Mouse (Mus musculus) kidney, postnatal 4 days (tissue): ENCODE data around the gene Guf1.

ENCODE experiments used
- DNase-seq, 2 experiments: peaks; one replicate each; pipeline ENCODE4 v3.0.0; 2021; ENCODE audit warnings: mixed read lengths in 2 of 2

Guf1 gene

DNA sequence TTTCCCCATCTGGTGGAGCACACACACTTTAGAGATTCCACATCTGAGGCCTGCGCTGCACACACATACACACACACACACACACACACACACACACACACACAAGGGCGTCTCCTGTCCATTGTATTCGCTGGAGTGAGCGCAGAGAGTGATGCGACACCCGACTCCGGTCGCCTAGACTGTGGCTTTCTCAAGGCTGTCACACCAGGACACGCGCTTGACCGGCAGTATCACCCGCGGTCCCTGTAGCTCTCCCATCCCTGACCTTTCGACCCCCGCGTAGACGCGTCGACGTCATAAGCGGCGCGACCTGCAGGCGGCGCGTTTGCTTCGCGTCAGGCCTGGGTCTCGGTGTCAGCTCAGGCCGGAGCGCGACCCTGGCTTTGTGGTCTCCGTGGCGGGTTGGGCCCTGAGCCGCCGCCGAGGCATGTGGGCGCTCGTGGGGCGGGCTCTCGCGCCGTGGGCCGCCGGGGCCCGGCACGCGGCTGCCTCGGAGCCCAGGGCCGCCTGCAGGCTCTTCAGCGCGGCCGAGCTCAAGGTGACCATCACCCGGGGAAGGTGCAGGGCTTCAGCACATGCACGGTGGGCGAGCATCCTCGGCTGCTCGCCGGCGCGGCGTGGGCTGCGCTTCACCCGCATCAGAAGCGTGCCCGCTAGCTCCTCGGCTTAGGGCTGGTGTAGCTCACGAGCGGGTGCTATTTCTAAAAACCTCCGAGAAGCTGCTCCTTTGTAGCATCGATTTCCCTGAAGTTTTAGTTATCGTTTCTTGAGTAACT, at the start of gene Guf1:
TSS of gene Guf1 (plus strand) at position 296 of the 776 bp plus-strand sequence.
- peak; percentile 96 to 97 for DNase-seq

- DNase-seq, result no peak
Observed at GRCm38 (mm10) chr5:69507045-69507444, 49.7 kb upstream of the Guf1 start.

DNA sequence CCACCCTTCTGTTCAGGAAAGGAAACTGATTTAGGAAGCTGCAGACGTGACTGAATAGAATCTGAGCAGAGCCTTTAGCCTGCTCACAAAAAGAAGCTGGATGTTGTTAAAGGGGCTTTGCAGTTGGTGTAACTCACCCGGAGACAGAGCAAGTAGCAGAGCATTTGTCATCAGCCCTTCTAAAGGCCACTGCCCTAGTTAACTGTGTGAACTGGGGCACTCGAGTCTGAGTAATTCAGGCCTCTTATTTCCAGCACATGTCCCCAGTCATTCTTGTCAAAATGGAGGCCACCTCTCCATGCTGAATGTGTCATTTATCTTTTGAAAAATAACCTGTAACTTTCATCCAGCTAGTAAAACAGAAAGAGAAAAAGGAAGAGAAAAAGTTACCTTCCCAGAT, 45.1 kb upstream of the Guf1 start:
- DNase-seq, result no peak

DNA sequence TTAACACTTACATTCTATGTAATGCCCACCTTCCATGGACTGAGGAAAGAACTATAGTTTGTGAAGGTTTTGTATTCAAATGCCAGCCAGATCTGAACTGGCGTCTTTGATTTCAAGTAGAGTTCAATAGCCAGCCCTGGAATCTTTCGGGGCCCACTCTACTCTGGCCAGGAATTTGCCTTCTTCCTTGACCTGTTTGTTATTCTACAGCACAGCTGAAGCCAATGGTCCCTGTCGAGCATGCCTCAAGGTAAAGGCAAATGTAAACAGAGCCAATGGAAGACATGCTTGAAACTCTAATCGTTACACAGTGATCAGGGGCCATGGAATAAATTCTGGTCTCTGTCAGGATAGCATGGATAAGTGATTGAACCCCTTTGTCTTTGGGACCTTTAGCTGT, 44.5 kb upstream of the Guf1 start:
- no peak for DNase-seq

GRCm38 (mm10) chr5:69520661-69521278, 36.0 kb upstream of the Guf1 start:
- peak; percentile 68 to 69 for DNase-seq

DNA sequence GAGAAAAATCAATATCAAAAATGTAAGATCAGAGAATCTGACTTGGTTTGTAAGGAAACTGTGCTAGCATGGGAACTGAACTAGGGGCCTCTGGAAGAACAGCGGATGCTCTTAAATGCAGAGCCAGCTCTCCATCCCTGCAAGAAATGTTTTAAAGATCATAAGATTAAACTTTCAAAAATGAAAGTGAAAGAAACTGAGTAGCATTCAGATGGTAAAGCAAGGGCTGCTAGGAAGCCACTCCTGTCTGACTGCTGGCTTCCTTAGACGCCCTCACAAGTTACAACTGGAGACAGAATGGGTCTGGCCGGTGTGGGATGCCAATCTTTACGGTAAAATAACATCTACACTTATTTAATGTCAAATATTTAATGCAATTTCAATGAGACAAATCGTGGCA, 34.7 kb upstream of the Guf1 start:
- DNase-seq, result no peak

- DNase-seq, result no peak
Observed at GRCm38 (mm10) chr5:69523944-69524343, 32.8 kb upstream of the Guf1 start.

- DNase-seq, result no peak
Observed at GRCm38 (mm10) chr5:69541680-69542079, 15.0 kb upstream of the Guf1 start.

DNA sequence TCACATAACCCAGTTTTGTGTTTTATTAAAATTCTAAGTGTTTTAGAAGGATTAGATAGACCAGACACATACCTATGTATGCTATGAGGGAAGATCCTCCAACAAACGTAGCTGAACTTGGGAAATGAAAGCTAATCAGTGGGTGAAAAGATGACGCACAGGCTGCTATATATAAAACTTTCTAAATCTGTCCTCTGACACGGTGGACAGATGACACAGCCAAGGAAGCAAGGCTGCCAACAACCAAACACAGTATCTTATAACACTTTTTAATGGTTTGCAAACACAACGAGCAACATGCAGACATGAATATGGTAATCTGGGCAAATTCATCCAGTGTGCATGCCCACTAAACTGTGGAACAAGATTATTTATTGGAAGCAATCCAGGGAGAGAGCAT, 14.2 kb upstream of the Guf1 start, which contains the start of gene Yipf7:
TSS of gene Yipf7 (minus strand) at position 160 of the 400 bp plus-strand sequence.
- no peak for DNase-seq

DNA sequence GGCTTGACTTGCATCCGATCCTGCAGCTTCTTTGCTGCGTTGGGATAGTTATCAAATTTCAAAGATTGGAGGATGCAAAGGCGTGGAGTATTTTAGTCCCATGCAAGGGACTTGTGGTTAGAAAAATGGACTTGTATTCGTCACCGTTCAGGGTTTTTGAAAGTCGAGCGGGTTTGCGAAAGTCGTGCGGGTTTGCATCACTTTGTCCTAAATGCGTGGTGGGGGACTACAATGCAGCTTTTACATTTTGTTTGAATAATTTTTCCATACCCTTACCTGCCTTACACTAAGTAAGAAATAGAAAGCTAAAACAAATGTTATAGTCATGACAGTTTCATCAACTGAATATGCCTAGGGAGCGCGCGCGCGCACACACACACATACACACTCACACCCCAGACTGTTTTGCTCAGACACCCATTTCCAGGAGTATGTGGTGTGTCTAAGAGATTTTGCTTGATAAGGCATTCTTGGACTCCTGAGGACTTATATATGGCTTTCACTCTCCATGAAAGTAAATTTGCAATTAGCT, 747 bp downstream of the Guf1 start:
- DNase-seq, result peak in 1 of 2 experiments; percentile 6

GRCm38 (mm10) chr5:69591640-69592461, 35.1 kb downstream of the Guf1 start, which contains the start of gene Gnpda2:
TSS of gene Gnpda2 (minus strand) at chr5:69592340.
- DNase-seq, result peak; percentile 89 to 93

- DNase-seq, result no peak
Observed at GRCm38 (mm10) chr5:69601027-69601426, 44.3 kb downstream of the Guf1 start.

- no peak for DNase-seq
Observed at GRCm38 (mm10) chr5:69613209-69613796, 56.6 kb downstream of the Guf1 start.

DNA sequence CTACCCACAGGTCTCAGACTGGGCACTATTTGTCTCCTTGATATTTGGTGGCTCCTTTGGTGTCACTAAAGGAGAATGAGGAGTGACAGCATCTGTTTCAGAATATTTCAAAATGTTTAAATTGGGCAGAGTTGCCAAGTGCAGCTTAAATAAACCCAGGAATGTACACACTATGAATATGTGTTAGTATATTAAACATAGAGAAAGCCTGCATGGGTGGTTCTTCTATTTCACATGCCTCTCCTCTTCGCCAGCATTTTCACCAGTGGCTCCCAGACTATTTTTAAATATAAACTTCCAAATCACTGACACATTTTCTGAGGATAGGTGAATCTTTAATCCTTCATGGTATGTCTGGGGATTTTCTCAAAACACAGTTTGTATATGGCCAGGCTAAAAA, 64.2 kb downstream of the Guf1 start:
- DNase-seq, result no peak
